Mouse (Mus musculus) heart, embryonic 16.5 days (tissue): ENCODE data around the gene Prdx1. TPM values are rescaled to one million over a fixed set of nuclear protein-coding genes. Genes with fewer than 3 reads are reported as not detected.

Experiments used
- ATAC-seq: fragments of 200-750 bp; cut with Nextera tagmentation; replicated peaks from 2 replicates; pipeline ENCODE4 v1.8.0; 2017; ENCODE audit warnings: moderate number of reproducible peaks; ENCODE audit not compliant: insufficient read depth, low FRiP score; ENCODE audit errors: extremely low read depth
- H3K27ac ChIP-seq: fragments of 300-500 bp; sonication (generic); 2 replicates; pipeline ENCODE4 v1.5.1; 2014; ENCODE audit warnings: mild to moderate bottlenecking, low read length, control low read depth, moderate library complexity
- H3K27me3 ChIP-seq: fragments of 300-500 bp; sonication (generic); 2 replicates; pipeline ENCODE4 v1.6.1; 2014; ENCODE audit warnings: low read length, mixed read lengths; ENCODE audit not compliant: control insufficient read depth, insufficient read depth
- H3K36me3 ChIP-seq: fragments of 300-500 bp; sonication (generic); 2 replicates; pipeline ENCODE4 v1.6.1; 2014; ENCODE audit not compliant: control insufficient read depth, insufficient read depth
- H3K4me1 ChIP-seq: fragments of 300-500 bp; sonication (generic); 2 replicates; pipeline ENCODE4 v1.6.1; 2014; ENCODE audit warnings: low read length, mixed read lengths; ENCODE audit not compliant: control insufficient read depth, insufficient read depth
- H3K4me2 ChIP-seq: fragments of 300-500 bp; sonication (generic); 2 replicates; pipeline ENCODE4 v1.6.1; 2014; ENCODE audit warnings: low read depth, mild to moderate bottlenecking, control low read depth, low read length
- H3K4me3 ChIP-seq: fragments of 300-500 bp; sonication (generic); 2 replicates; pipeline ENCODE4 v1.5.1; 2014; ENCODE audit warnings: mild to moderate bottlenecking, control low read depth, low read length
- H3K9ac ChIP-seq: fragments of 300-500 bp; sonication (generic); 2 replicates; pipeline ENCODE4 v1.6.1; 2014; ENCODE audit warnings: low read length, control low read depth
- H3K9me3 ChIP-seq: fragments of 300-500 bp; sonication (generic); replicated peaks from 2 replicates; pipeline ENCODE4 v1.6.1; 2016; ENCODE audit warnings: low read length; ENCODE audit not compliant: control insufficient read depth
- WGBS: fragments of 180-500 bp; shearing (Covaris S2); extraction: QIAGEN DNeasy Blood & Tissue Kit; methylation state at CpG from one replicate; pipeline ENCODE4 v1.1.7; 2014; 5-methylcytosine and 5-hydroxymethylcytosine counted together
- polyA plus RNA-seq: library from polyadenylated mRNA; unstranded; fragments of >200 nt; fragmentation: Nextera tagmentation; extraction: Ambion mirVana; gene quantifications from 2 replicates; pipeline ENCODE4 v1.2.1, GENCODE M21; 2015

Gene Prdx1
- polyA plus RNA-seq, 1 experiment from 2014 or later, result 934 TPM

- Histone ChIP-seq H3K36me3 (no peaks in the 10 kb centered on the region; the same call in 1 of the 2 replicates), H3K27me3 (no peaks in the 10 kb centered on the region), H3K9me3 (no peaks in the 10 kb centered on the region), H3K27ac (no peak overlapping the region), H3K4me1 (peaks cover 12% of the 10 kb centered on the region), H3K4me2 (no peak overlapping the region), H3K4me3 (no peak overlapping the region), H3K9ac (no peak overlapping the region)
- ATAC-seq, result no peak
- 86% methylated on average over 2 of the region's 2 CpGs for WGBS
Observed at GRCm38 (mm10) chr4:116710154-116710553, 24.8 kb downstream of the Prdx1 start.

DNA sequence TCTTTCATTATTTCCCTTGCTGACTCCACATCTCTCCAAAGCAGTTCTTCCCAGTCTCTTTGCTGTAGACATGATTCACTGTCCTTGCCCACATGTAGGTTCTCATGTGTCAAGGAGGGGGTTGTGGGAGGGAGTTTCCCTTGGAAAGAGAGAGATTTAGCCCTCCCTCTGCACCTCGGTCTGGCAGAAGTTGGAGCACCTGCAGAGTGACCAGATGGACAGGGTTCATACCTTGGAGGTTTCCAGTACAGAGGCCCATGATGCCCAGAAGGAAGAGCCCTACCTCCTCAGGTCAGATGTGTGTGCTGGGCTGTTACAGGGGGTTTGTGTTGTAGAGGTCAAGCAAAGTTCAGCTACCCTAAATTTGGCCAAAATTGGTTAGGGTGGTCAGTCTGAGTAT, 27.2 kb downstream of the Prdx1 start:
- Histone ChIP-seq H3K9ac (no peak overlapping the region), H3K4me2 (no peak overlapping the region), H3K4me3 (no peak overlapping the region), H3K9me3 (no peaks in the 10 kb centered on the region), H3K4me1 (peaks cover 8% of the 10 kb centered on the region), H3K27me3 (no peaks in the 10 kb centered on the region), H3K27ac (no peak overlapping the region), H3K36me3 (no peaks in the 10 kb centered on the region; the same call in 1 of the 2 replicates)
- 73% methylated on average over 1 of the region's 1 CpGs for WGBS
- ATAC-seq, result no peak

- Histone ChIP-seq H3K4me1 (peaks cover 13% of the 10 kb centered on the region), H3K27ac (no peak overlapping the region), H3K4me2 (no peak overlapping the region), H3K9me3 (no peaks in the 10 kb centered on the region), H3K4me3 (no peak overlapping the region), H3K9ac (no peak overlapping the region), H3K36me3 (no peaks in the 10 kb centered on the region), H3K27me3 (no peaks in the 10 kb centered on the region)
- no peak for ATAC-seq
- WGBS, result 11% methylated on average over 3 of the region's 3 CpGs
Observed at GRCm38 (mm10) chr4:116719396-116719795, 34.1 kb downstream of the Prdx1 start.

DNA sequence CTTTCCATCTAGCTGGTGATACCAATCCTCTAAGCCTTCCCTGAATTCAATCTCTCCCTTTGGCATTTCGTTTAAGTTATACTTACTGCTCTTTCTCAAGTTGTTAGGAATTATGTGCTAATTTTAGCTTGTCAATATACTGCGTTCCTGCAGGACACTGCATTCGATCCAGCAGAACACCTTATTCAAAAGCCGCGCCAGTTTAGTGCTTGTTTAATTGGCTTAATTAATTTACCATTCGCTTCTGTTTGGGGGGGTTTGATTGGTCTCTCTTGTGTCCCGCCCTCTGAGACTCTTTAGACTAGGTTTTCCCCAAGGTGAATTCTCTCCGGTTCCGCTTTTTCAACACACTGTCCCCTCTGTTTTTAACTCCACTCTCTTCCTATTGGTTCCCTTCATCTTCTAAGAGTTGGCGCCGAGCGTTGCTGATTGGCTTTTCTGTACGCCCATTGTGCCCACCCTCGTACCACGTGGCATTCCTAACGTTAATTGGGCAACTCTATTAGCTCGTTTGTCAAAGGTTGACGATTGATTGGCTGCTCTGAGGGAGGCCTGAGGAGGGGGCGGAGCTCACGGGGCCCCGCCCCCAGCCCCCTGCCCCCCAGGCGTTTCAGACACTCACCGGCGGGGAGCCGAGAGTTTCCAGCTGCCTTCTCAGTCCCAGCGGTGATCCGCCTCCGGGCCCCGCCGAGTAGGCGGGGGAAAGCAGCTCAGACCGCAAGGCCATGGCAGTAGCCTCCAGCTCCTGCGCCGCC, 35.2 kb downstream of the Prdx1 start, which contains the start of gene Tesk2:
Gene Tesk2, plus strand, starts transcription at position 606 of the 755 bp plus-strand sequence.
- peak; percentile 97 for ATAC-seq

GRCm38 (mm10) chr4:116721098-116721628, 35.8 kb downstream of the Prdx1 start:
- WGBS, result under 1% methylated on average over 29 of the region's 29 CpGs
- Histone ChIP-seq H3K9ac (peak overlapping the region; percentile 94), H3K27ac (peak overlapping the region; percentile 91), H3K27me3 (no peaks in the 10 kb centered on the region), H3K9me3 (no peaks in the 10 kb centered on the region), H3K36me3 (no peaks in the 10 kb centered on the region), H3K4me1 (peaks cover 13% of the 10 kb centered on the region), H3K4me2 (peak overlapping the region; percentile 97), H3K4me3 (peak overlapping the region; percentile 99)
- ATAC-seq, result no peak; the same call in 1 of the 2 replicates

More for the DNA sequence above, 35.2 kb downstream of the Prdx1 start, which contains the start of gene Tesk2:
- under 1% methylated on average over 34 of the region's 34 CpGs for WGBS
- Histone ChIP-seq H3K9me3 (no peaks in the 10 kb centered on the region), H3K9ac (peak within 1 kb of the TSS; percentile 94), H3K4me3 (peak within 1 kb of the TSS; percentile 99), H3K36me3 (no peaks in the 10 kb centered on the region), H3K4me2 (peak within 1 kb of the TSS; percentile 97), H3K4me1 (peaks cover 13% of the 10 kb centered on the region), H3K27ac (peak within 1 kb of the TSS; percentile 91), H3K27me3 (no peaks in the 10 kb centered on the region)

DNA sequence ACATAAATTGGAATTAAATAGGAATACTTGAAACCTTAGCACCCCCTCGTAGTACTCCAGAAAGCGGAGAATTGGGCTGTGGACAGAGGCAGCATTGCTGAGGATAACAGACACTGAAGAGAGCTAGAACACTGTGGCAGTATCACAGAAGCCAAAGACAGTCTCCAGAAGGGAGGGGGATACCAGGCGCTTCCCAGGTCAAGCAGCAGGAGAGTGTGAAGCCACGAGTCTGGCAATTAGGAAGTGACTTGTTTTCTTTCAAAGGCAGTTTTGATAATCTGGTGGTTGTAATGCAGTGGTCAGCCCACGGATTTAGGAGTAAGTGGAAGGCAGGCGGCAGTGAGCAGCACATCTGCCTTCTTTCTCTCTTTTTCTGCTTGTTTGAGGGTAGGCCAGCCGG, 36.9 kb downstream of the Prdx1 start:
- Histone ChIP-seq H3K9ac (no peak overlapping the region), H3K9me3 (no peaks in the 10 kb centered on the region), H3K27me3 (no peaks in the 10 kb centered on the region), H3K4me3 (no peak overlapping the region), H3K4me2 (peak overlapping the region; percentile 97), H3K36me3 (no peaks in the 10 kb centered on the region), H3K4me1 (peaks cover 13% of the 10 kb centered on the region), H3K27ac (no peak overlapping the region)
- WGBS, result 39% methylated on average over 7 of the region's 7 CpGs
- no peak for ATAC-seq

DNA sequence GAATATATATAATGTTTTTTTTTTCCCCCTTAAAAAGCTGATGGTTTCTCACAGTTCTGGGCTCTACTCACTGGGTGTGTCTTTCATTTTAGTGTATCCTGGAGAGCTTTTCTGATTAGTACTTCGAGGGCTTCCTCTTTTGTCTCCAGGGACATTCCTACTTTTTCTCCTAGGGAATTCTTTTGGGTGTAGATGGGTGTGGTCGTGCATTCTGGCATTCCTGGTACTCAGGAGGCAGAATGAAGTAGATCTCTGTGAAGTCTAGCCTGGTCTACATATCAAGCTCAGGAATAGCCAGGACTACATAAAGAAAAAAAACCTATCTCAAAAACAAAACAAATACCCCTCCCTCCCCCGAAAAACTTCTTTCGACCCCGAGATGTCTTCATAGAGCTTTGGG, 40.1 kb downstream of the Prdx1 start:
- no peaks in the 10 kb centered on the region for H3K27me3 ChIP-seq
- no peaks in the 10 kb centered on the region for H3K9me3 ChIP-seq
- WGBS, result 74% methylated on average over 5 of the region's 5 CpGs
- no peak overlapping the region for H3K4me3 ChIP-seq
- H3K36me3 ChIP-seq, result no peaks in the 10 kb centered on the region
- no peak overlapping the region for H3K4me2 ChIP-seq
- peaks cover 8% of the 10 kb centered on the region for H3K4me1 ChIP-seq
- no peak for ATAC-seq
- no peak overlapping the region for H3K27ac ChIP-seq
- no peak overlapping the region for H3K9ac ChIP-seq

- H3K4me2 ChIP-seq, result no peak overlapping the region
Observed at GRCm38 (mm10) chr4:116727401-116727800, 42.1 kb downstream of the Prdx1 start.

DNA sequence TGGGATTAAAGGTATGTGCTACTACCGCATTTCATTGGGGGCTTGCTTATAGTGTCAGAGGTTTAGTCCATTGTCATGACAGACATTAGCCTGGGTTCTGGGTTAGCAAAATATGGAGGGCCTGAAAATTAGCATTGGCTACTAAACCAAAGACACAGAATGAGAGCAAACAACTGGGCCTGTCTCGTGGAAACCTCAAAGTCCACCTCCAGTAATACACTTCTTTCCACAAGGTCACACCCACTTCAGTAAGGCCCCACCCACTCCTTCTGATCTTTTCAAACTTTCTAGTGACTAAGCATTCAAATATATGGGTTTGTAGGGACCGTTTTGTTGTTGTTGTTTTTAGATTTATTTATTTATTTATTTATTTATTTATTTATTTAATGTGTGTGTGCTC, 44.2 kb downstream of the Prdx1 start:
- no peak overlapping the region for H3K9ac ChIP-seq
- no peak overlapping the region for H3K27ac ChIP-seq
- no peak overlapping the region for H3K4me2 ChIP-seq
- H3K9me3 ChIP-seq, result no peaks in the 10 kb centered on the region
- H3K4me1 ChIP-seq, result no peaks in the 10 kb centered on the region
- H3K27me3 ChIP-seq, result no peaks in the 10 kb centered on the region
- ATAC-seq, result no peak
- H3K36me3 ChIP-seq, result no peaks in the 10 kb centered on the region
- 89% methylated on average over 3 of the region's 3 CpGs for WGBS
- H3K4me3 ChIP-seq, result no peak overlapping the region

More at GRCm38 (mm10) chr4:116727401-116727800, 42.1 kb downstream of the Prdx1 start:
- no peak for ATAC-seq
- H3K9ac ChIP-seq, result no peak overlapping the region
- H3K27me3 ChIP-seq, result no peaks in the 10 kb centered on the region
- H3K4me1 ChIP-seq, result no peaks in the 10 kb centered on the region
- 78% methylated on average over 3 of the region's 3 CpGs for WGBS
- no peak overlapping the region for H3K4me3 ChIP-seq
- no peaks in the 10 kb centered on the region for H3K36me3 ChIP-seq
- H3K9me3 ChIP-seq, result no peaks in the 10 kb centered on the region
- H3K27ac ChIP-seq, result no peak overlapping the region
